Mouse (Mus musculus): ENCODE measurements around the gene Pomgnt1. TPM values are rescaled to one million over a fixed set of nuclear protein-coding genes. Genes with fewer than 3 reads are reported as not detected.
A peak's percentile ranks its signal among the peaks of the same experiment; 100 is the strongest.

The Pomgnt1 gene
- 49.4 and 50.0 TPM in 2 replicates for polyA plus RNA-seq (2015; fragmentation: Nextera tagmentation; extraction: Ambion mirVana)

DNA sequence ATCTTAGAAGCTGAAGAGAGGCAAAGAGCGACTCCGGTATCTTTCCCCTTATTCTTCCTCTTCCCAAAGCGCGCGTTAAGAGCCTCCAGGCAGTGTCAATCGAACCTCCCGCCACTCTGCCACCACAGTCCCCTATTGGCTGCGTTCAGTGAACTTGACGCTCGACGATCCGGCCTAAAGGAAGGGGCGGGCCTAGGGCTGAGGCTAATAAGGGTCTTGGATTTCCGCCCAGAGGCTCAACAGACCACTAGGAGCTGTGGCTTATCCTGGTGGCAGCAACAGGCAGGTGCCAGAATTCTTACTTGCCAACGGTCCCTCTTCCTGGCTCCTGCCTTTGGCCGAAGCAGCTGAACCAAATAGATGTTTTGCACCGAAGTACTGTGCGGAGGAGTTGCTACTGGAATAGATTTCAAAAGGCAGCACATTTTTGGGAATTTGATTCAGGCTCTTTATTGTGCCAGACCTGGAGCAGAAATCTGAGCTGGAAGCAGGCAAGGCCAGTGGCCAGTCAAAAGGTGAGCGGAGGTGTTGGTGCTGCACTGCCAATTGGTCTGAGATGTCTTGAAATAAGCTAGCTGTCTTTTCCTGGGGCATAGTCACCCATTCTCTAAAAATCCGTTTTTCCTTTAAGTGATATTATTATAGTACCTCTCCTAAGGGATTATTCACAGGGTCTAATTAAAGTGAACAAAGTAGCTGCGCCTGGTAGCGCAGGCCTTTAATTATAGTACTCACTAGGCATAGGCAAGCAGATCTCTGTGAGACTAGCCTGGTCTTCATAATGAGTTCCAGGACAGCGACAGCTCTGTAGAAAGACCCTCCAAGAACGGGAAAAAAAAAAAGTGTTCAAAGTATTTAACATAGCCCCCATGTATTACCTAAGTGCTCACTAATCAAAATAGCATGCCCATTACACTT is at the start of gene Pomgnt1, which contains the start of gene Rad54l:
Pomgnt1 (plus strand) TSS at position 239 of the 918 bp plus-strand sequence.
Rad54l (minus strand) TSS at position 89 of the 918 bp plus-strand sequence.
- H3K27ac ChIP-seq (ENCODE audit: low read length) = peak within 1 kb of the TSS; percentile 25

DNA sequence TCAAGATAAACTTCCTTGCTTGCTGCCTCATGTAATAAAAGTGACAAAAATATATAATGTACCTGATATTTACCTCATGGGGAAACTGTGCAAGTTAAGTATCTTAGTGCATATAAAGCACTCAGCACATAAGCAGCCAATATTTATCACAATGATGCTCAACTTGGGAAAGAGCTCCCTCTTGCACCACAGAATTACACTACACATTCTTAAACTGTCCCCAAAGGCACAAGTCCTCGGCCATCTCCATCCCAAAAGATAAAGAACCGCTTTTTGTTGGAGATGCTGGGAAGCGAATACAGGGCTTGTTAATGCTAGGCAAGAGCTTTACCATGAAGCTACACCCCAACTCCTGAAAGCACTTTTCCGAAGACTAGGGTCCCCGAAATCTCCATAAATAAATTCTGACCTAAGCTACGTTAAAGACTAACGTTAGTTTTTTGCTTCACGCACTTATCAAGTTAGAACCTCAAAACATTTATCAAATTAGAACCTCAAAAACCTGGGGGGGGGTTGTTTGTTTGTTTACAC is 49.4 kb upstream of the Pomgnt1 start:
- Histone ChIP-seq H3K4me3 (replicated peaks; ENCODE audit: low read length) (peak overlapping the region; percentile 99), H3K9ac (ENCODE audit: low read length) (peak overlapping the region; percentile 99), H3K27ac (ENCODE audit: low read length) (peak overlapping the region; percentile 98), H3K36me3 (ENCODE audit: control insufficient read depth, insufficient read depth, low read length) (peaks cover 5% of the 10 kb centered on the region; the same call in 1 of the 2 replicates), H3K4me2 (ENCODE audit: low read depth, low read length) (peak overlapping the region; percentile 84), H3K27me3 (ENCODE audit: control insufficient read depth, insufficient read depth, low read length) (no peaks in the 10 kb centered on the region), H3K9me3 (replicated peaks; ENCODE audit: control insufficient read depth, low read length) (no peaks in the 10 kb centered on the region), H3K4me1 (ENCODE audit: control insufficient read depth, insufficient read depth, low read length) (peaks cover 27% of the 10 kb centered on the region)
- WGBS = 0% methylated on average over 8 of the region's 8 CpGs
- no peak for ATAC-seq (ENCODE audit: insufficient read depth, low FRiP score)

More for the DNA sequence above, at the start of gene Pomgnt1, which contains the start of gene Rad54l:
- Histone ChIP-seq H3K36me3 (ENCODE audit: control insufficient read depth, insufficient read depth, low read length) (no peaks in the 10 kb centered on the region), H3K27me3 (ENCODE audit: control insufficient read depth, insufficient read depth, low read length) (no peaks in the 10 kb centered on the region), H3K4me3 (replicated peaks; ENCODE audit: low read length) (peak within 1 kb of the TSS; percentile 68), H3K4me1 (ENCODE audit: control insufficient read depth, insufficient read depth, low read length) (peaks cover 12% of the 10 kb centered on the region), H3K4me2 (ENCODE audit: low read depth, low read length) (peak within 1 kb of the TSS; percentile 72), H3K9me3 (replicated peaks; ENCODE audit: control insufficient read depth, low read length) (no peaks in the 10 kb centered on the region), H3K9ac (ENCODE audit: low read length) (peak within 1 kb of the TSS; percentile 67)
- peak; percentile 97 for ATAC-seq (ENCODE audit: insufficient read depth, low FRiP score)
- 4% methylated on average over 24 of the region's 24 CpGs for WGBS

DNA sequence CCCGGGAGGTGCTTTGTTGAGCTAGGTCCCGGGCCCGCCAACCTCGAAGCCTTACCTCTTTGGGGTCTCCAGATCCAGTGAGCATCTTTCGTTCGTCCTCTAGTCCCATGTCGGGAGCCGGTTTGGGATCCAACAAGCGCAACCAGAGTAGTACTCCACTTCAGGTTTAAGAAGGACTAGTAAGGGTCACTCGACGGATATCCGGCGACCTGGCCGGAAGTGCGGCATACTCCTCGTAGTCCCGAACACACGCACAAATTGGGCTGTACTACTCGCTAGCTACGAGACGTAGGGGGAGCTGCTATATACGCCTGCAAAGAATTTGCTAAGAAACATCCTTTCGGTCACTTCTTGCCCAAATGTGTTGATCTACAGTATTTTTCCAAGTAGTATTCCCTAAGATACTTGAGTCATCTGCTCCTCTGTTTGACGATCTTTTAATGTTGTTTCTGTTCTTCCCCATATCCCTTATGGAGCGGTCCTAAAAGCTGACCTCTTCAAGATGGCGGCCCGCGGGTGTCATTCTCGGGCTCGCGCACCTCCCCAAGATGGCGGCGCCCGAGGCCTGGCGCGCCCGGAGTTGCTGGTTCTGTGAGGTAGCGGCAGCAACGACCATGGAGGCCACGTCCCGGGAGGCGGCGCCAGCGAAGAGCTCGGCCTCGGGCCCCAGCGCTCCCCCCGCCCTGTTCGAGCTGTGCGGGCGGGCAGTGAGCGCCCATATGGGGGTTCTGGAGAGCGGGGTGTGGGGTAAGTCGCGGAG is 48.6 kb upstream of the Pomgnt1 start, which contains the start of the genes Uqcrh and Lrrc41:
Uqcrh (minus strand) TSS at position 211 of the 760 bp plus-strand sequence.
Lrrc41 (plus strand) TSS at position 409 of the 760 bp plus-strand sequence.
- Histone ChIP-seq H3K27ac (ENCODE audit: low read length) (peak within 1 kb of the TSS; percentile 98), H3K4me1 (ENCODE audit: control insufficient read depth, insufficient read depth, low read length) (peaks cover 27% of the 10 kb centered on the region), H3K9me3 (replicated peaks; ENCODE audit: control insufficient read depth, low read length) (no peaks in the 10 kb centered on the region), H3K4me2 (ENCODE audit: low read depth, low read length) (peak within 1 kb of the TSS; percentile 91), H3K4me3 (replicated peaks; ENCODE audit: low read length) (peak within 1 kb of the TSS; percentile 99), H3K36me3 (ENCODE audit: control insufficient read depth, insufficient read depth, low read length) (no peaks in the 10 kb centered on the region; the same call in 1 of the 2 replicates), H3K9ac (ENCODE audit: low read length) (peak within 1 kb of the TSS; percentile 99), H3K27me3 (ENCODE audit: control insufficient read depth, insufficient read depth, low read length) (no peaks in the 10 kb centered on the region)
- ATAC-seq (ENCODE audit: insufficient read depth, low FRiP score) = peak; percentile 94
- under 1% methylated on average over 55 of the region's 55 CpGs for WGBS

DNA sequence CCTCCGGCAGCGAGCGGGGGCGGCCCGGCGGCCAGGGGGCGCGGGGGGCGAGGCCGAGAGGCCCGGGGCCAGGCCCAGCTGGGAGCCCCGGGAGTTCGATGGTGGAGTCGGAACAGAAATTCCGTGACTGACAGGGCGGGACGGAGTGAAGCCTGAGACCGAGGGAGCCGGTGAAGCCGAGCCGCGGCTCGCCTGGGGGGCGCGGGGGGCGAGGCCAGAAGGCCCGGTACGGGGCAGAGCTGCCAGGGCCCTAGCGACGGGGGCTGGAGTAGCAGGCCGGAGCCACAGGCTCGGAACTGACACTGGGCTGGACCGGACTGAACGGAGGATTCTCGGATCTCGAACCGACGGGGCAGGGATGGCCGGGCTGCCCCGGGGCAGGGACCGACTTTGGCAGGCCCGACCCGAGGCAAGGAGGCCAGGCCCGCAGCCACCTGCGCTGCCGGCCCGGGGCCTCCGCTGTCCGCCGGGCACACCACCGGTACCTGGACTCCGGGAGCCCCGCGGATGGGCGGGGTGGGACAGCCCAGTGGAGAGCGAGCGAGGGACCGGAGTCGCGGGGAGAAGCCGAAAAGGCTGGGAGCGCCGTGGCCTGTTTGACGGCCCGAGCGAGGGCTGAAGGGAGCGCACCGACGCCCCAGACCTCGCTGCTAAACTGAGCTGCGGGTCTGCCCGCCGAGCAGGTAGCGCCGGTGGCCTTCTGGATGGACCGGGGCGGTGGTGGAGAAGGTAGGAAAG is 47.8 kb upstream of the Pomgnt1 start:
- under 1% methylated on average over 75 of the region's 77 CpGs for WGBS
- H3K4me1 ChIP-seq (ENCODE audit: control insufficient read depth, insufficient read depth, low read length) = peaks cover 27% of the 10 kb centered on the region
- H3K27me3 ChIP-seq (ENCODE audit: control insufficient read depth, insufficient read depth, low read length) = no peaks in the 10 kb centered on the region
- H3K27ac ChIP-seq (ENCODE audit: low read length) = peak overlapping the region; percentile 98
- peak overlapping the region; percentile 91 for H3K4me2 ChIP-seq (ENCODE audit: low read depth, low read length)
- peak; percentile 69 for ATAC-seq (ENCODE audit: insufficient read depth, low FRiP score)
- peaks cover 5% of the 10 kb centered on the region; the same call in 1 of the 2 replicates for H3K36me3 ChIP-seq (ENCODE audit: control insufficient read depth, insufficient read depth, low read length)
- H3K9me3 ChIP-seq (replicated peaks; ENCODE audit: control insufficient read depth, low read length) = no peaks in the 10 kb centered on the region
- H3K9ac ChIP-seq (ENCODE audit: low read length) = peak overlapping the region; percentile 99
- peak overlapping the region; percentile 99 for H3K4me3 ChIP-seq (replicated peaks; ENCODE audit: low read length)

DNA sequence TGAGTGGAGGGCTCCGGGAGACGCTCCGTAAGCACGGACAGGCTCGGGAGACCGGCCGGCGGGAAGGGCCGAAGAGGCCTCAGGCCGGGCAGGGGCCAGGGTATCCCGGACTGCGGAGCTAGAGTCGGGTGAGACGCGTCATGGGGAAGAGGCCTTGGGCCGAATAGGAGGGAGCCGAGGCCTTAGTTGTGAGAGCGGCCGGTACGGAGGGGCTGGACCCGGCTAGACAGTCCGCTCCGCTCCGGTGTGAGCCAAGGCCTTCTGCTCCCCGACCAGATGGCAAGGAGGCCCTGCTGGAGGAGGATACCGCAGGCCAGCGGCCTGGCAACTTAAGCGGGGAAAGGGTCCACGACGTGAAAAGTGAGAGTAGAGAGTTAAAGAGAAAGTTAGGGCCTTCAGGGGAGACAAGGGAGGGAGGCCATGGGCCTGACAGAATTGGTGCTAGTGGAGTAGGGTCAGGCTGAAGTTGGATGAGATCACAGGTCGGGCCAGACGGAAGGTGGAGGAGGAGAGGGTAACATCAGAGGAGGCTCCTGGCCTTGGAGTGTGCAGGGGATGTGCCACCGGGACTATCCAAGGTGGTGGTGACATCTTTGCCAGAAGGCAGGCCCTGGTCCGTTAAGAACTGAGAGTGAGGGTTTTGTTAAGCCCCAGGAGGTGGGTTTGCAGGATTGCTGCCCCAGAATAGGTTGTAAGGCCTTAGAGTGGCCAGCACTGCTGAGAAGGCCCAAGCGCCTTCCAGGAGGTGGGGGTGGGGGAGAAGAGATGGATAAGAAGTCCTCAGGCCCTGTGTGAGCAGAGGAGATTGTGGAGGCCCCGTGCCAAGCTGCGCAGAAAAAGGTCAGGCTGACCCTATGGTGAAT is 47.0 kb upstream of the Pomgnt1 start:
- Histone ChIP-seq H3K27me3 (ENCODE audit: control insufficient read depth, insufficient read depth, low read length) (no peaks in the 10 kb centered on the region), H3K9ac (ENCODE audit: low read length) (peak overlapping the region; percentile 99), H3K4me1 (ENCODE audit: control insufficient read depth, insufficient read depth, low read length) (peaks cover 27% of the 10 kb centered on the region), H3K27ac (ENCODE audit: low read length) (peak overlapping the region; percentile 98), H3K4me2 (ENCODE audit: low read depth, low read length) (peak overlapping the region; percentile 91), H3K9me3 (replicated peaks; ENCODE audit: control insufficient read depth, low read length) (no peaks in the 10 kb centered on the region), H3K36me3 (ENCODE audit: control insufficient read depth, insufficient read depth, low read length) (peaks cover 5% of the 10 kb centered on the region; the same call in 1 of the 2 replicates), H3K4me3 (replicated peaks; ENCODE audit: low read length) (peak overlapping the region; percentile 99)
- ATAC-seq (ENCODE audit: insufficient read depth, low FRiP score) = 0 out of 2 replicates have a peak, but pooled peaks have one; percentile 16
- WGBS = 1% methylated on average over 37 of the region's 37 CpGs

DNA sequence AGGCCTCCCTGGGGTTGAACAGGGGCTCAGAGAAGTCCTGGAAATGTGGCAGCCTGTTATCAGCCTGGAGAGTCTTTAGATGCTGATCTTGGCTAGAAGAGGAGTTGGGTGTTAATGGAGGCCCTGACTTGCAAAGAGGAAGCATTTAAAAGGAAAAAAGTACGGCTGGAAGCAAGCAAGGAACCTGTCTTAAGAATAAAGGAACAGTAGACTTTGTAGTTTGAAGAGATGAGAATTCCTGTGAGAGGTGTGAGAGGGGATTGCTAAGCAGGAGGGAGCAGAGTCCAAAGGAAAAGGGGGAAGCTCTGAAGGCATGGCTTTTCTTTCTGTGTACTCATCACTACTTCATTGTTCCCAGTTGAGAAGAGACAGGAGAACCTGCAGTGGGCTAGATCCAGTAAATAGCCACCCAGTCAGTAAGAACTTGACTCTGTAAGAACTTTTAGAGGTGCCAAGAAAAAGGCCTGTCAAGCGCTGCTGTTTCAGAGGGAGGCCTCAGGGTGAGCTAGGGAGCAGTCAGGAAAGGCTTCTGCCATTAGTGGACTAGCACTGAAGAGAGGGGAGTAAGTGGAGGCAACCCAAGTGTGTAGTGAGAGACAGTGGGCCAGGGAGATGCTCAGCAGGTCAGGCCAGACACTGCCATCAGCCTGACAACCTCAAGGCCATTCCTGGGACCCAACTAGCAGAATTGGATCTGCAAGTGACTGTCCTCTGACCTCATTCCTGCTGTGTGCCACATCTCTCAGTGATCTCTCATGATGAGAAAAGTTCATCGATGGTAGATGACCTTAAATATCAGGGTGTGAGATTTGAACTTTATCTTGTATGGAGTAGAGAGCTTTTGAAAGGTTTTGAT is 46.2 kb upstream of the Pomgnt1 start:
- WGBS = 50% methylated on average over 3 of the region's 3 CpGs
- H3K36me3 ChIP-seq (ENCODE audit: control insufficient read depth, insufficient read depth, low read length) = peaks cover 5% of the 10 kb centered on the region; the same call in 1 of the 2 replicates
- peak overlapping the region; percentile 98 for H3K27ac ChIP-seq (ENCODE audit: low read length)
- H3K27me3 ChIP-seq (ENCODE audit: control insufficient read depth, insufficient read depth, low read length) = no peaks in the 10 kb centered on the region
- peak overlapping the region; percentile 99 for H3K4me3 ChIP-seq (replicated peaks; ENCODE audit: low read length)
- H3K9me3 ChIP-seq (replicated peaks; ENCODE audit: control insufficient read depth, low read length) = no peaks in the 10 kb centered on the region
- H3K4me1 ChIP-seq (ENCODE audit: control insufficient read depth, insufficient read depth, low read length) = peaks cover 27% of the 10 kb centered on the region
- H3K4me2 ChIP-seq (ENCODE audit: low read depth, low read length) = peak overlapping the region; percentile 91
- H3K9ac ChIP-seq (ENCODE audit: low read length) = peak overlapping the region; percentile 99
- no peak for ATAC-seq (ENCODE audit: insufficient read depth, low FRiP score)

DNA sequence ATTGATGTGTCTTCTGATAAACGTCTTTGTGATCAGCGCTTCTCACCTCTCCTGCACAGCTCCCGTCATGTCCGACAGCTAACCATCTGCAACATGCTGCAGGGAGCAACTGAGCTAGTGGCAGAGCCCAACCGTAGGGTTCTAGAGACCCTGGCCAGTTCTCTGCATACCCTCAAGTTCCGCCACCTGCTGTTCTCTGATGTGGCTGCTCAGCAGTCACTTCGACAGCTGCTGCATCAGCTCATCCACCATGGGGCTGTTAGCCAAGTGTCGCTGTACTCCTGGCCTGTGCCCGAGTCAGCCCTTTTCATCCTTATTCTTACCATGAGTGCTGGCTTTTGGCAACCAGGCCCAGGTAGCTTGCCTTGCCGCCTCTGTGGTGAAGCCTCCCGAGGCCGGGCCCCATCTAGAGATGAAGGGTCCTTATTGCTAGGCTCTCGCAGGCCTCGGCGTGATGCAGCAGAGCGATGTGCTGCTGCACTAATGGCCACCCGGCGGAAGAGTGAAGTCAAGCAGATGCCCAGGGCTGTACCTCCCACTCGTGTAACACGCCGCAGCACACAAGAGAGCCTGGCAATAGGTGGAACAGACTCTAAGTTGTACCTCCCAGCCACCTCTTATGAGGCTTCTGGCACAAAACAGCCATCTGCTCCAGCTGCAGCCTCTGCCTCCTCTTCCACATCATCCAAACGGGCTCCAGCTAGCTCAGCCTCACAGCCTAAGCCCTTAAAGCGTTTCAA is 35.0 kb upstream of the Pomgnt1 start:
- Histone ChIP-seq H3K36me3 (ENCODE audit: control insufficient read depth, insufficient read depth, low read length) (peaks cover 31% of the 10 kb centered on the region), H3K9ac (ENCODE audit: low read length) (no peak overlapping the region), H3K4me2 (ENCODE audit: low read depth, low read length) (no peak overlapping the region), H3K4me3 (replicated peaks; ENCODE audit: low read length) (no peak overlapping the region), H3K4me1 (ENCODE audit: control insufficient read depth, insufficient read depth, low read length) (no peaks in the 10 kb centered on the region), H3K9me3 (replicated peaks; ENCODE audit: control insufficient read depth, low read length) (no peaks in the 10 kb centered on the region), H3K27me3 (ENCODE audit: control insufficient read depth, insufficient read depth, low read length) (no peaks in the 10 kb centered on the region), H3K27ac (ENCODE audit: low read length) (no peak overlapping the region)
- ATAC-seq (ENCODE audit: insufficient read depth, low FRiP score) = no peak
- 89% methylated on average over 23 of the region's 23 CpGs for WGBS

Measured in stomach, embryonic 16.5 days (tissue).